Mouse (Mus musculus): ENCODE data around the gene Arl15.
"Not testable (repeated sequence)": the region's sequence is repeated elsewhere in the genome, so short reads cannot be mapped to it uniquely, and the experiment has no call there.

Arl15 gene

GRCm38 (mm10) chr13:113794039-113794704 is at the start of gene Arl15:
Gene Arl15 (plus strand): TSS chr13:113794505.
- peak; percentile 97 to 99 for DNase-seq (ENCODE audit: low spot score in 2 of 2)

GRCm38 (mm10) chr13:113745301-113745700 is 49.0 kb upstream of the Arl15 start:
- no peak for DNase-seq (ENCODE audit: low spot score in 2 of 2)

GRCm38 (mm10) chr13:113750766-113751165 is 43.5 kb upstream of the Arl15 start:
- no peak for DNase-seq (ENCODE audit: low spot score in 2 of 2)

- DNase-seq (ENCODE audit: low spot score in 2 of 2) = no peak
These were observed 39.3 kb upstream of the Arl15 start for GRCm38 (mm10) chr13:113754731-113755689.

GRCm38 (mm10) chr13:113755779-113756178 is 38.5 kb upstream of the Arl15 start:
- DNase-seq (ENCODE audit: low spot score in 2 of 2) = no peak

- DNase-seq (ENCODE audit: low spot score in 2 of 2) = no peak
These were observed 32.6 kb upstream of the Arl15 start for GRCm38 (mm10) chr13:113761717-113762116.

GRCm38 (mm10) chr13:113762766-113763516 is 31.4 kb upstream of the Arl15 start:
- peak in 1 of 2 experiments; percentile 27 for DNase-seq (ENCODE audit: low spot score in 2 of 2)

- no peak for DNase-seq (ENCODE audit: low spot score in 2 of 2)
These were observed 28.9 kb upstream of the Arl15 start for GRCm38 (mm10) chr13:113765411-113765810.

- no peak for DNase-seq (ENCODE audit: low spot score in 2 of 2)
These were observed 24.5 kb upstream of the Arl15 start for GRCm38 (mm10) chr13:113769829-113770228.

- DNase-seq (ENCODE audit: low spot score in 2 of 2) = no peak
These were observed 24.0 kb upstream of the Arl15 start for GRCm38 (mm10) chr13:113770340-113770739.

- DNase-seq (ENCODE audit: low spot score in 2 of 2) = no peak
These were observed 23.0 kb upstream of the Arl15 start for GRCm38 (mm10) chr13:113771340-113771739.

GRCm38 (mm10) chr13:113774799-113775198 is 19.5 kb upstream of the Arl15 start:
- no peak for DNase-seq (ENCODE audit: low spot score in 2 of 2)

GRCm38 (mm10) chr13:113775244-113776140 is 18.8 kb upstream of the Arl15 start:
- DNase-seq (ENCODE audit: low spot score in 2 of 2) = no peak

GRCm38 (mm10) chr13:113785803-113786202 is 8.5 kb upstream of the Arl15 start:
- DNase-seq (ENCODE audit: low spot score in 2 of 2) = no peak

GRCm38 (mm10) chr13:113787136-113787535 is 7.2 kb upstream of the Arl15 start:
- DNase-seq (ENCODE audit: low spot score in 2 of 2) = no peak

GRCm38 (mm10) chr13:113790016-113790415 is 4.3 kb upstream of the Arl15 start:
- DNase-seq (ENCODE audit: low spot score in 2 of 2) = not testable (repeated sequence)

- no peak for DNase-seq (ENCODE audit: low spot score in 2 of 2)
These were observed 668 bp upstream of the Arl15 start for GRCm38 (mm10) chr13:113793637-113794036.

GRCm38 (mm10) chr13:113794705-113795655 is 675 bp downstream of the Arl15 start:
- DNase-seq (ENCODE audit: low spot score in 2 of 2) = peak; percentile 43 to 77

GRCm38 (mm10) chr13:113797378-113797777 is 3.1 kb downstream of the Arl15 start:
- no peak for DNase-seq (ENCODE audit: low spot score in 2 of 2)

GRCm38 (mm10) chr13:113799361-113799760 is 5.1 kb downstream of the Arl15 start:
- no peak for DNase-seq (ENCODE audit: low spot score in 2 of 2)

Data from spleen, postnatal 4 days (tissue).